Mouse (Mus musculus): Measurements from ENCODE around the gene Tfr2. TPM values are rescaled to one million over a fixed set of nuclear protein-coding genes. Genes with fewer than 3 reads are reported as not detected.

The Tfr2 gene
- total RNA-seq, 2 experiments from 2014 or later = 8.1 to 8.9 TPM

- DNase-seq (ENCODE audit: low spot score in 2 of 2) = peak; percentile 98
- intact Hi-C loops (cut with DNase I) = loop anchor here (1.0 to 10.0 kb wide), 7 partner anchors 20 to 498 kb away; partner anchors contain the start of genes Actl6b, Fbxo24, Gm20605 and Lrch4
Observed at GRCm38 (mm10) chr5:137533117-137533827, 36.4 kb upstream of the Tfr2 start, which contains the start of the genes Epo and Gnb2. Gene Epo, minus strand, starts transcription at chr5:137533242. Gene Gnb2, minus strand, starts transcription at chr5:137533510.

GRCm38 (mm10) chr5:137534762-137535161 is 34.9 kb upstream of the Tfr2 start:
- no peak for DNase-seq (ENCODE audit: low spot score in 2 of 2)
- intact Hi-C loops (cut with DNase I) = loop anchor here (5.0 to 10.0 kb wide), 2 partner anchors 223 to 500 kb away; no protein-coding TSS in a partner anchor

- DNase-seq (ENCODE audit: low spot score in 2 of 2) = no peak
- intact Hi-C loops (cut with DNase I) = loop anchor here (10.0 kb wide), 1 partner anchor 501 kb away; no protein-coding TSS in a partner anchor
Observed at GRCm38 (mm10) chr5:137535318-137535717, 34.3 kb upstream of the Tfr2 start.

- DNase-seq (ENCODE audit: low spot score in 2 of 2) = no peak
- intact Hi-C loops (cut with DNase I) = loop anchor here (10.0 kb wide), 1 partner anchor 503 kb away; no protein-coding TSS in a partner anchor
Observed at GRCm38 (mm10) chr5:137537461-137537860, 32.2 kb upstream of the Tfr2 start.

GRCm38 (mm10) chr5:137539291-137539801 is 30.3 kb upstream of the Tfr2 start:
- intact Hi-C loops (cut with DNase I) = loop anchor here (10.0 kb wide), 1 partner anchor 505 kb away; no protein-coding TSS in a partner anchor
- DNase-seq (ENCODE audit: low spot score in 2 of 2) = peak; percentile 55 to 74

- no peak for DNase-seq (ENCODE audit: low spot score in 2 of 2)
- intact Hi-C loops (cut with DNase I) = no loop called here
Observed at GRCm38 (mm10) chr5:137540991-137541390, 28.6 kb upstream of the Tfr2 start.

- DNase-seq (ENCODE audit: low spot score in 2 of 2) = no peak
- intact Hi-C loops (cut with DNase I) = no loop called here
Observed at GRCm38 (mm10) chr5:137541768-137542540, 27.7 kb upstream of the Tfr2 start.

- intact Hi-C loops (cut with DNase I) = no loop called here
- no peak for DNase-seq (ENCODE audit: low spot score in 2 of 2)
Observed at GRCm38 (mm10) chr5:137544926-137545325, 24.7 kb upstream of the Tfr2 start.

- no peak for DNase-seq (ENCODE audit: low spot score in 2 of 2)
- intact Hi-C loops (cut with DNase I) = no loop called here
Observed at GRCm38 (mm10) chr5:137545596-137545995, 24.0 kb upstream of the Tfr2 start.

- intact Hi-C loops (cut with DNase I) = no loop called here
- no peak for DNase-seq (ENCODE audit: low spot score in 2 of 2)
Observed at GRCm38 (mm10) chr5:137549840-137550239, 19.8 kb upstream of the Tfr2 start.

GRCm38 (mm10) chr5:137551119-137551518 is 18.5 kb upstream of the Tfr2 start:
- DNase-seq (ENCODE audit: low spot score in 2 of 2) = no peak

GRCm38 (mm10) chr5:137553000-137553399 is 16.6 kb upstream of the Tfr2 start:
- intact Hi-C loops (cut with DNase I) = loop anchor here (1.0 kb wide), 1 partner anchor 20 kb away; the partner anchor contains the start of genes Epo and Gnb2
- DNase-seq (ENCODE audit: low spot score in 2 of 2) = no peak

More at GRCm38 (mm10) chr5:137551119-137551518, 18.5 kb upstream of the Tfr2 start:
- intact Hi-C loops (cut with DNase I) = no loop called here

- peak; percentile 91 to 95 for DNase-seq (ENCODE audit: low spot score in 2 of 2)
- intact Hi-C loops (cut with DNase I) = loop anchor here (1.0 kb wide), 1 partner anchor 20 kb away; the partner anchor contains the start of genes Epo and Gnb2
Observed at GRCm38 (mm10) chr5:137553411-137553837, 16.2 kb upstream of the Tfr2 start, which contains the start of gene Actl6b. Gene Actl6b, plus strand, starts transcription at chr5:137553517.

- intact Hi-C loops (cut with DNase I) = loop anchor here (1.0 kb wide), 1 partner anchor 21 kb away; the partner anchor contains the start of genes Epo and Gnb2
- no peak for DNase-seq (ENCODE audit: low spot score in 2 of 2)
Observed at GRCm38 (mm10) chr5:137553898-137554297, 15.7 kb upstream of the Tfr2 start.

- peak; percentile 21 to 75 for DNase-seq (ENCODE audit: low spot score in 2 of 2)
- intact Hi-C loops (cut with DNase I) = loop anchor here (1.0 kb wide), 1 partner anchor 28 kb away; the partner anchor contains the start of genes Epo and Gnb2
Observed at GRCm38 (mm10) chr5:137561556-137561955, 8.1 kb upstream of the Tfr2 start.

GRCm38 (mm10) chr5:137562965-137563364 is 6.7 kb upstream of the Tfr2 start:
- DNase-seq (ENCODE audit: low spot score in 2 of 2) = peak; percentile 47 to 78
- intact Hi-C loops (cut with DNase I) = no loop called here

- intact Hi-C loops (cut with DNase I) = no loop called here
- no peak for DNase-seq (ENCODE audit: low spot score in 2 of 2)
Observed at GRCm38 (mm10) chr5:137565744-137566143, 3.9 kb upstream of the Tfr2 start.

GRCm38 (mm10) chr5:137566416-137566815 is 3.2 kb upstream of the Tfr2 start:
- DNase-seq (ENCODE audit: low spot score in 2 of 2) = no peak
- intact Hi-C loops (cut with DNase I) = no loop called here

- intact Hi-C loops (cut with DNase I) = no loop called here
- DNase-seq (ENCODE audit: low spot score in 2 of 2) = no peak
Observed at GRCm38 (mm10) chr5:137568223-137568798, 1.3 kb upstream of the Tfr2 start.

Data from left cerebral cortex, postnatal 25 days (tissue).